Mouse (Mus musculus) spleen, adult 2 months (tissue): ENCODE measurements at regions not wholly inside any gene's neighbourhood (a gene's known extent, or its start where the extent isn't known, plus 50 kb on each side); places are given as distances from the start of the nearest gene placed in this dataset.

ENCODE experiments used
- CTCF ChIP-seq: fragments of 200-500 bp; IDR thresholded peaks from 2 replicates; pipeline ENCODE4 v1.5.1; 2011; ENCODE audit warnings: mild to moderate bottlenecking, inconsistent platforms; ENCODE audit not compliant: insufficient read depth, insufficient read length, insufficient replicate concordance; ENCODE audit errors: extremely low read depth
- POLR2A ChIP-seq: fragments of 200-500 bp; IDR thresholded peaks from 2 replicates; pipeline ENCODE4 v1.6.1; 2011; ENCODE audit warnings: low read depth, low read length, inconsistent platforms

DNA sequence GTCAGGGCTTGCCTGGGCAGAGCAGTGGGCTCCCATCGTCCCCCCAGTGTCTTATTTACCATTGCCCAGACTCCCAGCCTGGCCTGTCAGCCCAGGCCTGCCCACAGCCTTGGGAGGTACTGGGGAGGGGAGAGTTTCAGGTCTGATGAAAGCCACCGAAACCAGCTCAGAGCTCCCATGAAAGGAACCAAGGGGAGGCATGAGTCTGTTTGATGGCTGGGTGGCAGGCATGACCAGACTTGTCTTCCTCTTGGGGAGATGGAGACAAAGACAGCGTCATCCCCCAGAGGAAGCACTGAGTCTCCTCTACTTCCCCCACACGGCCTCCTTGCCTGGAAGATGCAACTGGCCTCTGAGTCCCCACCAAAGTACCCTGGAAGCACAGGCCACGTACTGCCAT is 196.7 kb downstream of the Opa1 start:
- TF ChIP-seq CTCF (no peak), POLR2A (no peak)
